Mouse (Mus musculus): Measurements from ENCODE around the gene Lrp1.

The Lrp1 gene

DNA sequence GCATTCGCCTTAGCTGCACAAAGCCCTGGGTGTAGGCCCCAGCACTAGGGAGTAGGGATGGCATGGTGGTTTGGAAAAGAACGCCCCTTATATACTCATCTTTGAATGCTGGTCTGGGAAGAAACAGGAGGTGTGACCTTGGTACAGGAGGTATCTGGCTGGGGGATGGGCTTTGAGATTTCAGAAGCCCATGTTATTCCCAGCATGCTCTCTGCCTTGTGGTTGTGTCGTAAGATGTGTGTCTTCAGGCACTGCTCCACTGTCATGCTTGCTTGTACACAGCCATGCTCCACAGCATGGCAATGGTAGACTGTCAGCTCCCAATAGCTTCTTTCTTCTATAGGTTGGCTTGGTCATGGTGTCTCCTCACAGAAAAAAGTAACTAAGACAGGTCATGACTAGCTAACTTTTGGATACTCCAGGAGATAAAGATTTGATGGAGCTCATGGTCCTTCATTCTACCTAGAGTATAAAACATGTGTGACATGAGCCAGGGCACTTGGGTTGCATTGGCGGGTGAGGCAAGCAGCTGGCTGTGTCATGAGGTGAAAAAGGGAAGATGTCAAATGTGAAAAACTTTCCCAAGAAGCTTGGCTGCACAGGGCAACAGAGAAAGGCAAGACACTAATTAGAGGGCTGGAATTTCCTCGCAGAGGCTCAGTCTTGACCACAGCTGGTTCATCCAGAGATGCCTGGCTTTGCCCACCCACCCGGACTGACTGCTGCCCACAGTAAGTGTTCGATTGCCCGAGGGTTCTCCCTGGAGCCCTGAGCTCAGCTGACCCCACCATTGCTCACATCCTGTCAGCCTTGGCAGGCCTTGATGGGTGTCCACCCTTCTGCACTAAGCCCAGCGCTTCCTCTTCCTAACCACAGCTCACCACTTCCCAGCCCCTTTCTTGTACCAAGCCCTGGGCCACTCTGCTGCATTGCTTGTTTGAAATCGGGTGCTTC lies 10.6 kb upstream of the Lrp1 start:
- Histone ChIP-seq H3K36me3 (ENCODE audit: control insufficient read depth, insufficient read depth, low read length, poor library complexity, severe bottlenecking) (no peaks in the 10 kb centered on the region), H3K27me3 (ENCODE audit: control insufficient read depth, insufficient read depth, low read length, poor library complexity, severe bottlenecking) (no peaks in the 10 kb centered on the region)
- DNase-seq (ENCODE audit: low read depth, low spot score), result no peak

DNA sequence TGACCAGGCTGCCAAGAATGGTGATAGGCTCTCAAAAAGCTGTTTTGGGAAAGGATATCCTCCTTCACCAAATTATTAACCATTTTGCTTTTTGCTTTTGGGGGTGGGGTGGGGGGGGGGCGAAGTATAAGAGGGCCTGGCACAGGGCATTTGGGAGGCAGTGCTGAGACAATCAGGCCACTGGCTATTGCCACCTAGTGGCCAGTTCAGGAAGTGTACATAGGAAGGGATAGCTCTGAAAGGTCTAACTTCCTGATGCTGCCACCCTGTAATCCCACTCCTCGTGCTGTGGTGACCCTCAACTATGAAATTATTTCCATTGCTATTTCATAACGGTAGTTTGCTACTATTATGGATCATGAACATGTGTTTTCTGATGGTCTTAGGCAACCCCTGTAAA lies 5.5 kb upstream of the Lrp1 start:
- peak; percentile 65 for DNase-seq (ENCODE audit: low read depth, low spot score)
- no peaks in the 10 kb centered on the region for H3K36me3 ChIP-seq (ENCODE audit: control insufficient read depth, insufficient read depth, low read length, poor library complexity, severe bottlenecking)
- no peaks in the 10 kb centered on the region for H3K27me3 ChIP-seq (ENCODE audit: control insufficient read depth, insufficient read depth, low read length, poor library complexity, severe bottlenecking)

DNA sequence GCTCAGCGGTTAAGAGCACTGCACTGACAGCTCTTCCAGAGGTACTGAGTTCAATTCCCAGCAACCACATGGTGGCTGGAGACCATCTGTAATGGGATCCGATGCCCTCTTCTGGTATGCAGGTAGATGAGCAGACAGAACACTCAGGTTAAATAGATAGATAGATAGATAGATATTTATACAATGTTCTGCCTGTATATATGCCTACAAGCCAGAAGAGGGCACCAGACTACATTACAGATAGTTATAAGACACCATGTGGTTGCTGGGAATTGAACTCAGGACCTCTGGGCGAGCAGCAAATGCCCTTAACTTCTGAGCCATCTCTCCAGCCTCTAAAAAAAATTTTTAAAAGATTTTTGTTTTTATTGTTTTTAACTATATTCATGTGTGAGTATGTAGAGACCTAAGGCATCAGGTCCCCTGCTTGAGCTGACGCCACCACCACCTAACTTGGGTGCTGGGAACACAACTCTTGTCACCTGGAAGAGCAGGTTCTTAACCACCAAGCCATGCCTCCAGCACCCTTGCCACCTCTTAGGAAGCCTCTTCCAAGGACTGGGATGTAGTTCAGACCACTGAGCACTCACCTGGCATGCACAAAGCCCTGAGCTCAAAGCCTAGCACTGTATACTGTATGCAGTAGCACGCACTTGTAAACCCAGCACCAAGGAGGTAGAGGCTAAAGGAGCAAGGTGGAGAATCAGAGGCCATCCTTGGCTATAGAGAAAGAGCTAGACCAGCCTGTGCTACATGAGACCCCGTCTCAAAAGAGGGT lies 2.7 kb upstream of the Lrp1 start:
- Histone ChIP-seq H3K36me3 (ENCODE audit: control insufficient read depth, insufficient read depth, low read length, poor library complexity, severe bottlenecking) (no peaks in the 10 kb centered on the region), H3K27me3 (ENCODE audit: control insufficient read depth, insufficient read depth, low read length, poor library complexity, severe bottlenecking) (peaks cover 3% of the 10 kb centered on the region; the same call in 1 of the 2 replicates)
- no peak for DNase-seq (ENCODE audit: low read depth, low spot score)

DNA sequence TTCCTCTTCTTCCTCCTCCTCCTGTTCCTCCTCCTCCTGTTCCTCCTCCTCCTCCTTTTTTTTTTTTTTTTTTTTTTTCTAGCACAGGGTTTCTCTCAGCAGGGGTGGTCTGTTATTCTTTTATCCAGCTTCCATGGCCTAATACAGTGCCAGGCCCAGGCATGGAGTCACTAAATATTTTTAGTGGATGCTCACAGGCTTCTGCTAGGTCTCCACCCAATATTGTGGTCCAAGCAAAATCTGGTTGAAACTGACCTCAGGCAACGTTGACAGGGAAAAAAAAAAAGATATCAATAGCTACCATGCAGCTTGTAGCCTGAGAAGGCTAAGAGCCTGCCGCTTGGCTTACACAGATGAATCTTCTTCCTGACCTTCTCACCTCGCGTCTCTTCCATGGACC lies 1.7 kb upstream of the Lrp1 start:
- no peak for DNase-seq (ENCODE audit: low read depth, low spot score)
- no peaks in the 10 kb centered on the region for H3K36me3 ChIP-seq (ENCODE audit: control insufficient read depth, insufficient read depth, low read length, poor library complexity, severe bottlenecking)
- H3K27me3 ChIP-seq (ENCODE audit: control insufficient read depth, insufficient read depth, low read length, poor library complexity, severe bottlenecking), result peaks cover 3% of the 10 kb centered on the region; the same call in 1 of the 2 replicates

DNA sequence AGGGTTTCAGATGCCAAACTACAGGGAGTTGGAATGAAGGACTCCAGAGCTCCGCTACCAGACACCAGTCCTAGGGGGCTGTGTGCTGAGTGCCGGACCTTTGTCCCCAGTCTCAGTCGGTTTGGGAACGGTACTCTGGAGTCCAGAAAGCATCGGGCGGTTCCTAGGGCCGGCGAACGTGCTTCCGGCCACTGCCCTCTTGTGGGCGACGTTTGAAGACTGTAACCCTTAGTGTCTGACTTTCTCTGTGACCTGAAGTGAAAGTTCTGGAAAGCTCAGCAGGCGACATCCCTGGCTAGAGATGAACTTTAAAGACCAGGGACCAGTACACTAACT lies 1.1 kb upstream of the Lrp1 start:
- DNase-seq (ENCODE audit: low read depth, low spot score), result peak; percentile 44
- H3K27me3 ChIP-seq (ENCODE audit: control insufficient read depth, insufficient read depth, low read length, poor library complexity, severe bottlenecking), result peaks cover 3% of the 10 kb centered on the region; the same call in 1 of the 2 replicates
- no peaks in the 10 kb centered on the region for H3K36me3 ChIP-seq (ENCODE audit: control insufficient read depth, insufficient read depth, low read length, poor library complexity, severe bottlenecking)

DNA sequence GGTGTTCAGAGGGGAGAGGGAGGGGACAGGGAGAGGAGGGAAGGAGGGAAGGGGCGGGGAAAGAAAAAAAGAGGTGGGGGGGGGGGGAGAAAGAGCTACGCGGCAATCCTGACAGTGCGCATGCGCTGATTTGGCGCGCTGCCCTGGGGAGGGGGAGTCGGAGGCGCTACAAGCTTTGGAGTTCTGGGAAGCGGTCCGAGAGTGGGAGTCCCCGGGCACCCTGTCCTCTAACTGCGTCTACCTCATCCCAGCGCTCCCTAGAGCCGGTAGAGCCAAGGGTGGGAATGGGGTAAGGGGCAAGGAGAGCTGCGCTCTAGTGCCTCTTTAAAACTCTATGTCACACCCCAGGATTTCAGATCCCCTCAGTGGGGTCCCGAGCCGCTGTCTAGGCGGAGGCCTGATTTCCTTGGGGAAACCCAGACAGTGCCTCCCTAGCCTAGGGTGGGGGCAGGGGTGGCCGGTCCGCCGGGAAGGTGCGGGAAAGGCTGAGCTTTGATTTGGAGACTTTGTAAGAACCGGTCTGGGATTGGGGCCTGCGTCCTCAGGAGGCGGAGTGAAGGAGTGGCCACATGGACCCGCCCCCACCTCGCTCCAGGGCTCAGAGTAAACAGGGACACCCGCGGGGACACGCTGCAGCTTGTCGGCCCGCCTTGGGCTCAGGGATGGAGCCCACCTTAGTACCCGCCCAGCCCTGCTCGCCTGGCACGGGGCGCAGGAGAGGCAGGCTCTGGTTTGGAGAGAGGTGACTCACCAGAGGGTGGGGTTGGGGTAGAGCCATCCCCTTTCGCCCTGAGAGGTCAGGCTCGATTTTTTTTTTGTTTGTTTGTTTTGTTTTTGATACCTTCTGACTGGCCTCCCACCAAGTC lies 476 bp upstream of the Lrp1 start:
- Histone ChIP-seq H3K27me3 (ENCODE audit: control insufficient read depth, insufficient read depth, low read length, poor library complexity, severe bottlenecking) (peaks cover 3% of the 10 kb centered on the region; the same call in 1 of the 2 replicates), H3K36me3 (ENCODE audit: control insufficient read depth, insufficient read depth, low read length, poor library complexity, severe bottlenecking) (no peaks in the 10 kb centered on the region)
- peak; percentile 43 for DNase-seq (ENCODE audit: low read depth, low spot score)

DNA sequence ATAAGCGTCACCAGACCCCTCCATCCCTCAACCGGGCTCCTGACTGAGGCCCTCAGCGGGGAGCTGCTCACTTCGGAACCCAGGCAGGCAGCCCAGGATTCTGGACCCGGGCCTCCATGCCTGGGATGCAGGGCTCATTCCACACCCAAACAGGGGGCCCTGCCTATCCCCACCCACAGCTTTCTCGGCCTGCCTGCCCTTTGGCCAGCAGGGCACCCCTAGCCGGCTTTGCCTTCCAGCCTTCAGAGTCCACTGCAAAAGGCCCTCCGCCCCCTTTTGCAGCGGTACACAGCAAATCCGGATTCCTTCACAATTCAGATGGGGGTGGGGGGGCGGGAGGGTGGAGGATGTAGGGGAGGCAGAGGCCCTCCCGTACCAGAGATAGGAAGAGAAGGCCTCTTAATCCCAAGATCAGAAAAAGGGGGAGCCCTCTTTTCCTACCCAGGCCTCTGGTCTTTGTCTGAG lies 975 bp downstream of the Lrp1 start:
- Histone ChIP-seq H3K27me3 (ENCODE audit: control insufficient read depth, insufficient read depth, low read length, poor library complexity, severe bottlenecking) (peaks cover 3% of the 10 kb centered on the region; the same call in 1 of the 2 replicates), H3K36me3 (ENCODE audit: control insufficient read depth, insufficient read depth, low read length, poor library complexity, severe bottlenecking) (no peaks in the 10 kb centered on the region)
- no peak for DNase-seq (ENCODE audit: low read depth, low spot score)

DNA sequence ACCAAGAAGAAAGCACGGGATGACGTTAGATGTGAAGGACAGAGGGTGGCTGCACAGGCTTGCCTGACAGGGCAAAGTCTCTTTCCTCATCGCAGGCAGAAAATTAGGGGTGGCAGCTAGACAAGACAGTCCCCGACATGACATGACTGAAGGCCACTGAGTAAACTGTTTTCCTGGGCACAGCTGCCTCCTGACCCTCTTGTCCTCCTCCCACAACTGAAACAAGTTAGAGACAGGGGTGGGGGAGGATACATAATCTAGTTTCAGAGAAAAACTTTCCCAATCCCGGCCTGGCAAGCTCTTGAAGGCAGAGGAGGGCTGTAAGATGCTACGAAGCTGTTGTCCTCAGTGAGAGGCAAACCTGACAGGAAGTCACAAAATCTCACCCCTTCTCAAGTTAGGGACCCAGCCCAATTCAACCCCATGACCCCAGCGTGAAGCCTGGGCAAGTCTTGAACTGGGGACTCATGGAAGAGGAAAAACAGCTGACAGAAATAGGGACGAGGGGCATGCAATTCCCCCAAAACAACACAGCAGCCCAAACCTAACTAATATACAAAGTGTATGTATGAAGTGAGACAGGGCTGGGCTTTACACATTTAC lies 1.7 kb downstream of the Lrp1 start:
- H3K36me3 ChIP-seq (ENCODE audit: control insufficient read depth, insufficient read depth, low read length, poor library complexity, severe bottlenecking), result no peaks in the 10 kb centered on the region
- peaks cover 3% of the 10 kb centered on the region; the same call in 1 of the 2 replicates for H3K27me3 ChIP-seq (ENCODE audit: control insufficient read depth, insufficient read depth, low read length, poor library complexity, severe bottlenecking)
- no peak for DNase-seq (ENCODE audit: low read depth, low spot score)

DNA sequence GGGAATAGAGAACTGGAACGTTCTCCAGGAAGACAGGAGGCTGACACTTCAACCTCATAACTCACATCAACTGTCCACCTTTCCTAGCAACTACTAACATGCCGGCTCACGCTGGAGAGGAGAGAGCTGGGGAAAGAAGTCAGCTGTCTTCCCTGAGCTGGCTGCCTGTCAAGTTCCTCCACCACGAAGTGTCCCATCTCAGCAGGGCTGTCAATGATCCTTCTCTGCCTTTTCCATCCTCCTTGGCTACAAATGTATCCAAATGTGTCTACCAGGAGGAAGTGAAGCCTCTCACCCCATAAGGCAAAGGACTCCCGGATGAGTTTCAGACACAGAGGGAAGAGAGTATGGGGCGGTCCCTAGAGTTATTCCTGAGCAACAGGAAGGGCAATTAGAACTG lies 2.8 kb downstream of the Lrp1 start:
- Histone ChIP-seq H3K27me3 (ENCODE audit: control insufficient read depth, insufficient read depth, low read length, poor library complexity, severe bottlenecking) (peaks cover 3% of the 10 kb centered on the region; the same call in 1 of the 2 replicates), H3K36me3 (ENCODE audit: control insufficient read depth, insufficient read depth, low read length, poor library complexity, severe bottlenecking) (no peaks in the 10 kb centered on the region)
- DNase-seq (ENCODE audit: low read depth, low spot score), result no peak

DNA sequence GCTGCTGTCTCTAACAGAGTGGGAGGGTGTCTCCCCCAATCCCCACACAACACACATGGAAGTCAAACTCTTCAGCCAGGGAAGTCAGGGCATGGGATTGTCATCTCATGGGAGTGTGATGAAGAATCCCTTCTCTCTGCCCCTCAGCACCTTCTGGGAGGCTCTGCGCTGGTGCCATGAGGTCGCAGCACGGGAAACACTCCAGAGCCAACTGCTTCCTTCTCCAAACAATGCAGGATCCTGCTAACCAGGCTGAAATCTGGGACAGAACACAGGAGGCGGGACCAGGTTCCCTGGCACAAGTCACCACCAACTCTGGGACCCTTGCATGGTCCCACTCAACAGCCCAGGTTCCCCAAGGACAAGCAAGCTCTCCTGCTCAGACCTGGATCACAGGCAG lies 3.7 kb downstream of the Lrp1 start:
- DNase-seq (ENCODE audit: low read depth, low spot score), result no peak
- H3K36me3 ChIP-seq (ENCODE audit: control insufficient read depth, insufficient read depth, low read length, poor library complexity, severe bottlenecking), result no peaks in the 10 kb centered on the region
- H3K27me3 ChIP-seq (ENCODE audit: control insufficient read depth, insufficient read depth, low read length, poor library complexity, severe bottlenecking), result peaks cover 3% of the 10 kb centered on the region; the same call in 1 of the 2 replicates

DNA sequence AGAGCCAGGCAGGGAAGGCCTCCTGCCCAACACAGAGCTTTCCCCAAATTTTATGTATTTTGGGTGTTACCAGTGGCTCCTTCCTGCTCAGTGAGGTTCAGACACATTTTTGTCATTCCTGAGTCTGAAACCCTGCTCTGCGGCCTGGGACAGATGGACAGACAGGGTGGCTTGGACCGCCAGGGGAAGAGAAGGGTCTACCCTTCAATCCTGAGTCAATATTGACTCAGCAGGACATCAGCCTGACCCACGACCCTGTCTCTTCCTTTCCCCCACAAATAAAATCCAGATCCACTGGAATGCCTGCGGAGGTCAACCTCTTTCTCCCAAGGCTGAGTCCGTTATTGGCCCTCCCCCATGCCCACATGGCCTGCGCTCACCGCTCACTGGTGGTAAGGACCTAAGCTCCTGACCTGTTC lies 4.7 kb downstream of the Lrp1 start:
- H3K27me3 ChIP-seq (ENCODE audit: control insufficient read depth, insufficient read depth, low read length, poor library complexity, severe bottlenecking), result peaks cover 3% of the 10 kb centered on the region; the same call in 1 of the 2 replicates
- DNase-seq (ENCODE audit: low read depth, low spot score), result no peak
- no peaks in the 10 kb centered on the region for H3K36me3 ChIP-seq (ENCODE audit: control insufficient read depth, insufficient read depth, low read length, poor library complexity, severe bottlenecking)

DNA sequence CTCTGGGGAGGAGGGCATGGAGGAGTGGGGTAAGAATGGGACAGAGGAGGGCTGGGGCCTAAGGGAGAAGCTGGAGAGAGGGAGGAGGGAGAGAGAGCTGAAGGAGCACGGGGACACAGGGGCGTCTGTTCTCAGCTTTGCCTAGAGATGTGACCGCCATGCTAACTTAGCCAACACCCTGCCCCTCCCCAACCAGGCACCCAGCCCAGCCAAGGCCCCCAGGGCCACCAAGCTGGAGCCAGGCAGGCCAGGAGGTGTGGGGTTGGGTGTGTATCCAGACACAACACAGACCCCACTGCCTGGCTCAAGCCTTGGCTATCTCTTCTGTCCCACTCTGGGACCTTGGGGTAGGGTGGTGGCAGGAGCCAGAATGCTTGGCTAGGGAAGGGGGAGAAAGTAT lies 5.4 kb downstream of the Lrp1 start:
- no peaks in the 10 kb centered on the region for H3K36me3 ChIP-seq (ENCODE audit: control insufficient read depth, insufficient read depth, low read length, poor library complexity, severe bottlenecking)
- DNase-seq (ENCODE audit: low read depth, low spot score), result no peak
- H3K27me3 ChIP-seq (ENCODE audit: control insufficient read depth, insufficient read depth, low read length, poor library complexity, severe bottlenecking), result peaks cover 1% of the 10 kb centered on the region; the same call in 1 of the 2 replicates

DNA sequence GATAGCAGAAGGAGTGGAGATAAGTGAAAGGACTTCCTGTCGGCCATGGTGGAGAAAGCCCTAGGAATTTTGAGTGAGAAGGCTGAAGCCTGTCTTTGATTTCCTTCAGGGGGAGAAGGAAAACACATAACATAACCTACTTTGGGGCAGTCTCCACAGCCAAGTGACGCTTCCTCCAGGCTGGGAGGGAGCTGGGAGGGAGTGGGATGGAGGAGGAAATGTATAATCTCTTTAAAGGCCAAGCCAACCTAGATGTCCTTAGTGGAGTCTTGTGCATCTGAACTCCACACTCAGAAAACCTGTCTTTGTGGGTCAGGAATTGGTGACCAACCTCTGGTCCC lies 5.9 kb downstream of the Lrp1 start:
- no peak for DNase-seq (ENCODE audit: low read depth, low spot score)
- no peaks in the 10 kb centered on the region for H3K36me3 ChIP-seq (ENCODE audit: control insufficient read depth, insufficient read depth, low read length, poor library complexity, severe bottlenecking)
- H3K27me3 ChIP-seq (ENCODE audit: control insufficient read depth, insufficient read depth, low read length, poor library complexity, severe bottlenecking), result no peaks in the 10 kb centered on the region

Data from splenic B cell, adult 2 months (primary cell).